Comparison of ENCODE assay signal across 25 mouse cellular contexts in genomic region chr10:83208436-83208835, GRCm38 (mm10).
"Had no signal": no experiment of that assay in that cellular context is flagged by ENCODE, and none has a peak within 500 bp of the region (broad histone marks: within the 10 kb centered on the region; RNA-seq: fewer than 3 reads in every experiment).

No protein-coding gene starts in this region.

- ATAC-seq: hindbrain, postnatal 0 days; intestine, embryonic 16.5 days had no signal

- H3K4me3 ChIP-seq: heart, adult 2 months; heart, embryonic 13.5 days; heart, embryonic 15.5 days; hindbrain, embryonic 13.5 days; hindbrain, embryonic 15.5 days; layer of hippocampus, adult 2 months; left cerebral cortex, adult 2 months; limb, embryonic 10.5 days; limb, embryonic 12.5 days; liver, embryonic 13.5 days had no signal

- H3K36me3 ChIP-seq: heart, embryonic 13.5 days; heart, embryonic 15.5 days; hindbrain, embryonic 13.5 days; hindbrain, embryonic 15.5 days; limb, embryonic 10.5 days; limb, embryonic 12.5 days; liver, embryonic 13.5 days had no signal

- H3K27me3 ChIP-seq: heart, embryonic 13.5 days; heart, embryonic 15.5 days; hindbrain, embryonic 13.5 days; hindbrain, embryonic 15.5 days; limb, embryonic 12.5 days; liver, embryonic 13.5 days had no signal

- H3K9me3 ChIP-seq: heart, embryonic 13.5 days; heart, embryonic 15.5 days; hindbrain, embryonic 15.5 days; limb, embryonic 10.5 days; limb, embryonic 12.5 days; liver, embryonic 13.5 days had no signal

- H3K4me2 ChIP-seq: heart, embryonic 11.5 days; heart, embryonic 13.5 days; heart, embryonic 15.5 days; hindbrain, embryonic 13.5 days; hindbrain, embryonic 15.5 days; limb, embryonic 12.5 days; liver, embryonic 11.5 days; liver, embryonic 13.5 days had no signal

- H3K4me1 ChIP-seq: heart, embryonic 13.5 days; heart, embryonic 15.5 days; liver, embryonic 13.5 days had no signal

- H3K27ac ChIP-seq: heart, adult 2 months; heart, embryonic 13.5 days; heart, embryonic 15.5 days; hindbrain, embryonic 13.5 days; hindbrain, embryonic 15.5 days; hindbrain, postnatal 0 days; layer of hippocampus, adult 2 months; left cerebral cortex, adult 2 months; limb, embryonic 10.5 days; limb, embryonic 12.5 days; liver, embryonic 13.5 days had no signal

- H3K9ac ChIP-seq: heart, embryonic 13.5 days; heart, embryonic 15.5 days; hindbrain, embryonic 13.5 days; hindbrain, embryonic 15.5 days; limb, embryonic 12.5 days; liver, embryonic 13.5 days had no signal

- DNase-seq: gastrocnemius, postnatal 14 days; gastrocnemius, postnatal 36 days; heart, adult 11 months; heart, adult 2 months; heart, postnatal 14 days; heart, postnatal 36 days; kidney, adult 11 months; kidney, adult 8-10 months; kidney, postnatal 10 days; kidney, postnatal 25 days; kidney, postnatal 4 days; liver; liver, embryonic 13.5 days had no signal
